Mouse (Mus musculus): ENCODE results near the gene Arhgap40.
A peak's percentile ranks its signal among the peaks of the same experiment; 100 is the strongest.

The Arhgap40 gene

GRCm38 (mm10) chr2:158512528-158512927 is at the start of gene Arhgap40:
TSS of gene Arhgap40 (plus strand) at chr2:158512796.
- no peak for DNase-seq (ENCODE audit: low read depth)

- no peak for DNase-seq (ENCODE audit: low read depth)
Measured at GRCm38 (mm10) chr2:158474159-158474558, 38.4 kb upstream of the Arhgap40 start.

- DNase-seq (ENCODE audit: low read depth): no peak
Measured at GRCm38 (mm10) chr2:158477640-158478039, 35.0 kb upstream of the Arhgap40 start.

- DNase-seq (ENCODE audit: low read depth): no peak
Measured at GRCm38 (mm10) chr2:158498457-158498856, 14.1 kb upstream of the Arhgap40 start.

GRCm38 (mm10) chr2:158501836-158502812 is 10.5 kb upstream of the Arhgap40 start, which contains the start of gene Adig:
TSS of gene Adig (plus strand) at chr2:158502612.
- DNase-seq (ENCODE audit: low read depth): no peak

- DNase-seq (ENCODE audit: low read depth): no peak
Measured at GRCm38 (mm10) chr2:158503226-158503625, 9.4 kb upstream of the Arhgap40 start.

GRCm38 (mm10) chr2:158503671-158504070 is 8.9 kb upstream of the Arhgap40 start:
- no peak for DNase-seq (ENCODE audit: low read depth)

GRCm38 (mm10) chr2:158506475-158506874 is 6.1 kb upstream of the Arhgap40 start:
- no peak for DNase-seq (ENCODE audit: low read depth)

GRCm38 (mm10) chr2:158507046-158507445 is 5.5 kb upstream of the Arhgap40 start:
- DNase-seq (ENCODE audit: low read depth): no peak

GRCm38 (mm10) chr2:158510665-158511064 is 1.9 kb upstream of the Arhgap40 start:
- peak; percentile 49 for DNase-seq (ENCODE audit: low read depth)

- DNase-seq (ENCODE audit: low read depth): no peak
Measured at GRCm38 (mm10) chr2:158513821-158514336, 1.3 kb downstream of the Arhgap40 start.

- peak; percentile 48 for DNase-seq (ENCODE audit: low read depth)
Measured at GRCm38 (mm10) chr2:158518583-158518982, 6.0 kb downstream of the Arhgap40 start.

GRCm38 (mm10) chr2:158519071-158519470 is 6.5 kb downstream of the Arhgap40 start:
- peak; percentile 17 for DNase-seq (ENCODE audit: low read depth)

GRCm38 (mm10) chr2:158519800-158520199 is 7.2 kb downstream of the Arhgap40 start:
- DNase-seq (ENCODE audit: low read depth): no peak

GRCm38 (mm10) chr2:158523060-158523459 is 10.5 kb downstream of the Arhgap40 start:
- no peak for DNase-seq (ENCODE audit: low read depth)

GRCm38 (mm10) chr2:158524129-158524860 is 11.7 kb downstream of the Arhgap40 start:
- no peak for DNase-seq (ENCODE audit: low read depth)

- peak; percentile 78 for DNase-seq (ENCODE audit: low read depth)
Measured at GRCm38 (mm10) chr2:158534090-158534489, 21.5 kb downstream of the Arhgap40 start.

- DNase-seq (ENCODE audit: low read depth): no peak
Measured at GRCm38 (mm10) chr2:158534559-158534958, 22.0 kb downstream of the Arhgap40 start.

GRCm38 (mm10) chr2:158539433-158540305 is 27.1 kb downstream of the Arhgap40 start:
- DNase-seq (ENCODE audit: low read depth): no peak

- DNase-seq (ENCODE audit: low read depth): no peak
Measured at GRCm38 (mm10) chr2:158541286-158541685, 28.7 kb downstream of the Arhgap40 start.

- no peak for DNase-seq (ENCODE audit: low read depth)
Measured at GRCm38 (mm10) chr2:158545266-158545665, 32.7 kb downstream of the Arhgap40 start.

Data from NIH3T3 (cell line).